ENCODE assay signal across 17 mouse cellular contexts in genomic region chr12:17712571-17712970, GRCm38 (mm10). TPM values are rescaled to one million over a fixed set of nuclear protein-coding genes. Genes with fewer than 3 reads are reported as not detected.
DNase-seq lines count a peak whose midpoint lies in the region; ATAC-seq and TF ChIP-seq lines count a peak whose summit lies in the region.
"Had no signal": no experiment of that assay in that cellular context is flagged by ENCODE, and none has a peak within 500 bp of the region (broad histone marks: within the 10 kb centered on the region; RNA-seq: fewer than 3 reads in every experiment).

No protein-coding gene starts in this region.

- no peak for TF ChIP-seq POLR2A in liver, adult 2 months (IDR thresholded peaks at IDR 0.05; ENCODE audit: extremely low read depth, insufficient read depth, low read length)

- no peaks in the 10 kb centered on the region for H3K36me3 ChIP-seq in liver, adult 2 months (ENCODE audit: control insufficient read depth, insufficient read depth, low read length)
- H3K36me3 ChIP-seq: forebrain, embryonic 15.5 days; hindbrain, embryonic 12.5 days; limb, embryonic 15.5 days had no signal

- no peak overlapping the region for H3K27ac ChIP-seq in liver, adult 2 months (replicated peaks; ENCODE audit: insufficient read depth, low read depth, low read length)
- H3K27ac ChIP-seq: forebrain, embryonic 15.5 days; hindbrain, embryonic 12.5 days; limb, embryonic 15.5 days; stomach, postnatal 0 days had no signal

- H3K4me3 ChIP-seq in liver, adult 2 months (ENCODE audit: insufficient read depth, low read depth, low read length), result no peak overlapping the region
- H3K4me3 ChIP-seq: embryonic facial prominence, embryonic 10.5 days; forebrain, embryonic 15.5 days; hindbrain, embryonic 12.5 days; limb, embryonic 15.5 days; myocyte had no signal

- peak; percentile 9; the same call in 1 of the 2 replicates for ATAC-seq in granulocyte monocyte progenitor cell, adult 5-6 weeks (replicated peaks; ENCODE audit: poor library complexity, severe bottlenecking)
- ATAC-seq: forebrain, embryonic 15.5 days had no signal

- peak; percentile 68 for DNase-seq in cerebellum, adult 11-12 months
- DNase-seq in cerebellum, postnatal 4 days (ENCODE audit: low spot score in 2 of 2), result no peak
- peak; percentile 24 for DNase-seq in liver, adult 2 months (ENCODE audit: extremely low read depth, low read depth, low spot score)
- DNase-seq in liver, result no peak
- peak; percentile 92 for DNase-seq in brain, adult 2 months (ENCODE audit: low read depth, low spot score)
- DNase-seq in thymus, postnatal 36 days, result no peak
- no peak for DNase-seq in heart, postnatal 4 days
- DNase-seq: gastrocnemius, postnatal 10 days; layer of hippocampus, postnatal 36 days; thymus, postnatal 4 days had no signal

- no peaks in the 10 kb centered on the region for H3K27me3 ChIP-seq in liver, adult 2 months (ENCODE audit: control insufficient read depth, insufficient read depth, low read length)
- H3K27me3 ChIP-seq: forebrain, embryonic 15.5 days; hindbrain, embryonic 12.5 days; limb, embryonic 15.5 days had no signal

- TF ChIP-seq CTCF in liver, adult 2 months (IDR thresholded peaks at IDR 0.05; ENCODE audit: low read depth, low read length), result no peak

- H3K9ac ChIP-seq in liver, adult 2 months (ENCODE audit: low read depth, low read length), result no peak overlapping the region
- H3K9ac ChIP-seq: forebrain, embryonic 15.5 days; hindbrain, embryonic 12.5 days; limb, embryonic 15.5 days had no signal

- 89% methylated on average over 1 of the region's 1 CpGs for WGBS in liver, adult 2 months

- H3K79me2 ChIP-seq in liver, adult 2 months (ENCODE audit: control insufficient read depth, insufficient read depth, low read length), result peaks cover 39% of the 10 kb centered on the region

- H3K4me1 ChIP-seq in liver, adult 2 months (ENCODE audit: control insufficient read depth, insufficient read depth, low read length), result peaks cover 26% of the 10 kb centered on the region

RNA-seq across cellular contexts. Expression of gene Hpcal1, which starts 21.9 kb away (rescaled TPM):
- total RNA-seq in liver, adult 2 months (2014; rRNA removed), result 8.5 and 10.5 TPM in 2 replicates
- polyA plus RNA-seq in liver, adult 2 months (2012; rRNA removed), result 16.6 and 23.2 TPM in 2 replicates
- total RNA-seq in granulocyte monocyte progenitor cell, adult 5-6 weeks (2014; fragmentation: Nextera tagmentation), result 58.9 and 59.4 TPM in 2 replicates
- 19.6 and 21.7 TPM in 2 replicates for total RNA-seq in granulocyte monocyte progenitor cell, adult 5-6 weeks (2017)
- 10 to 100 TPM; 17.9 to 19.8 TPM for total RNA-seq in heart, postnatal 4 days (2021)

Comparison
In these comparisons a context has a peak if more than half of its experiments do, and no peak if none do; other contexts are left out.
1. DNase-seq: peak in cerebellum, adult 11-12 months (single experiment), liver, adult 2 months (single experiment) and brain, adult 2 months (single experiment); none in cerebellum, postnatal 4 days (0 of 2), liver (single experiment), thymus, postnatal 36 days (0 of 2) and heart, postnatal 4 days (single experiment).